Mouse (Mus musculus) colon, adult 2 months (tissue): ENCODE measurements around the gene Alpi. TPM values are rescaled to one million over a fixed set of nuclear protein-coding genes. Genes with fewer than 3 reads are reported as not detected.

Experiments used
- polyA plus RNA-seq: library from polyadenylated mRNA; depleted of rRNA; stranded (reverse); fragments of >200 nt; gene quantifications from 2 replicates; pipeline ENCODE4 v1.2.3, GENCODE M21; 2012; rRNA removed

Gene Alpi
- 30.6 and 40.2 TPM in 2 replicates for polyA plus RNA-seq

DNA sequence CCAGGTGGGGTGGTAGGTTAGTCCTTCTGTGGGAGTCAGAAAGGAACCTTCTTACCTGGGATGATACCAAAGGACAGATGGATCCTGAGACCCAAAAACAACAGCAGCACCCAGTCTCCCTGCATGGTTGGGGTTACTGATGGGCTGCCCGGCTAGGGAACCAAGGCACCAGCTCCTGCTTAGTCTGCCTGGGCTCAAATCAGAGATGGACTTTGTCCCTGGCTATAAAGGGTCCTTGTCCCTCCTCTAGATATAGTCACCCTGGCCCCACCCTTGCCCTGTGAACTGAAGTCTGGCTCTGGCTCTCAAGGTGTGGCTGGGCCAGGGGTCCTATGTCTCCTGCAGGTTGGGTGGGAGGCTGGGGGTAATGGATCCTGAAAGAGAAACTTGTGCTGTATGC is at the start of gene Alpi:
Alpi (minus strand) TSS at position 196 of the 400 bp plus-strand sequence.

DNA sequence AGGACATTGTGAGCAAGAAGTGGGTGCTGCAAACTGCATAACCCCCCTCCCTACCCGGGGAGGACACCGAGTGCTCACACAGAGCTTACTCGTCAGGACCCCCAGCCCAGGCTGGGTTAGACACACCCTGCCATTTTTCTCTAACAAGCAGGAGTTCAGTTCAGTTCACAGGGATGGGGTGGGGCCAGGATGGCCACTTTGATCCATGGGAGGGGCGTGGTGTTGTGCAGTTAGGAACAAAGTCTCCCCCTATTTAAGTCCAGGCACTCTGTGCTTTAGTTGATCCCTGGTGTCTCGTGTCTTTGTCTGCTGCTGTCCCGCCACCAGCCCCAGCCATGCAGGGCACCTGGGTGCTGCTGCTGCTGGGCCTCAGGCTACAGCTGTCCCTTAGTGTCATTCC is 23.3 kb upstream of the Alpi start, which contains the start of gene Akp3:
Akp3 (plus strand) TSS at position 301 of the 400 bp plus-strand sequence.

DNA sequence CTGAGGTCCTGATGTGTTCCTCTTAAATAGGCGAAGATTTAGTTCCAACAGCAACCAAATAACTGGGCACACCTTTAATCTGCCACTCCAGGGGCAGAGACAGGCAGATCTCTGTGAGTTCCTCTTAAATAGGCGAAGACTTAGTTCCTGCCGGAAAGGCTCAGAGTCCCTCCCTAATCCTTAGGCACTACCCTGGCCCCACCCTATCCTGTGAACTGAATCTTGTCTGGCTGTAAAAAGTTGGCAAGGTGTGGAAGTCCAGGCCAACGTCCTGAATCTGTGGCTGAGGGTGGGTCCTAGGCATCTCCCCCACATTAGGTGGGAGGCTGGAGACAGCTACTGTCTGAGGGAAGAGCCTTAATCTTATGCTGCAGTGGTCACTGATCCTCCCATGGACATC is 11.6 kb downstream of the Alpi start, which contains the start of gene Alppl2:
Alppl2 (minus strand) TSS at position 101 of the 400 bp plus-strand sequence.

Other genes starting within 250 kb of the Alpi start
- gene Alppl2, start 11.7 kb downstream of the Alpi start, polyA plus RNA-seq = 0.16 TPM in 1 of 2 replicates, not detected in the other
- 0.10 TPM in 1 of 2 replicates, not detected in the other for gene Akp3, start 23.4 kb upstream of the Alpi start, polyA plus RNA-seq
- gene Ecel1, start 54.9 kb upstream of the Alpi start, polyA plus RNA-seq = 0.12 and 0.15 TPM in 2 replicates
- gene Prss56, start 81.7 kb upstream of the Alpi start, polyA plus RNA-seq = not detected in 2 replicates
- not detected in 2 replicates for gene Chrnd, start 89.0 kb upstream of the Alpi start, polyA plus RNA-seq
- not detected in 2 replicates for gene Chrng, start 103.1 kb upstream of the Alpi start, polyA plus RNA-seq
- 28.4 and 34.6 TPM in 2 replicates for gene Eif4e2, start 112.3 kb upstream of the Alpi start, polyA plus RNA-seq
- gene Efhd1, start 162.8 kb upstream of the Alpi start, polyA plus RNA-seq = 2.9 and 3.3 TPM in 2 replicates
- gene Gigyf2, start 225.4 kb upstream of the Alpi start, polyA plus RNA-seq = 24.0 and 24.7 TPM in 2 replicates